Mouse (Mus musculus) layer of hippocampus, adult 18-20 months (tissue): ENCODE measurements around the gene Cir1. TPM values are rescaled to one million over a fixed set of nuclear protein-coding genes. Genes with fewer than 3 reads are reported as not detected.

Experiments used
- DNase-seq, 2 experiments: peaks; one replicate each; pipeline ENCODE4 v3.0.0; 2022; ENCODE audit warnings: low spot score in 2 of 2
- total RNA-seq, 2 experiments: library from RNA; stranded (reverse); gene quantifications; 2 replicates each; pipeline ENCODE4 v1.2.3; 2021

Gene Cir1
- total RNA-seq, 2 experiments from 2014 or later = 31.0 to 31.4 TPM

GRCm38 (mm10) chr2:73272351-73273248, 39.9 kb downstream of the Cir1 start:
- DNase-seq = no peak

GRCm38 (mm10) chr2:73271459-73272161, 40.9 kb downstream of the Cir1 start, which contains the start of gene Sp9:
Sp9 (plus strand) TSS chr2:73271925.
- DNase-seq = no peak

GRCm38 (mm10) chr2:73270593-73271458, 41.7 kb downstream of the Cir1 start:
- DNase-seq = no peak

- no peak for DNase-seq
Observed at GRCm38 (mm10) chr2:73270071-73270592, 42.4 kb downstream of the Cir1 start.

- no peak for DNase-seq
Observed at GRCm38 (mm10) chr2:73269666-73270065, 42.8 kb downstream of the Cir1 start.

- DNase-seq = no peak
Observed at GRCm38 (mm10) chr2:73268836-73269395, 43.6 kb downstream of the Cir1 start.

GRCm38 (mm10) chr2:73268281-73268680, 44.2 kb downstream of the Cir1 start:
- no peak for DNase-seq

- DNase-seq = no peak
Observed at GRCm38 (mm10) chr2:73267818-73268217, 44.7 kb downstream of the Cir1 start.

- no peak for DNase-seq
Observed at GRCm38 (mm10) chr2:73267231-73267630, 45.3 kb downstream of the Cir1 start.

- no peak for DNase-seq
Observed at GRCm38 (mm10) chr2:73266623-73267022, 45.9 kb downstream of the Cir1 start.

GRCm38 (mm10) chr2:73266011-73266410, 46.5 kb downstream of the Cir1 start:
- no peak for DNase-seq

- peak in 1 of 2 experiments; percentile 14 for DNase-seq
Observed at GRCm38 (mm10) chr2:73264611-73265195, 47.8 kb downstream of the Cir1 start.

GRCm38 (mm10) chr2:73263794-73264610, 48.5 kb downstream of the Cir1 start:
- DNase-seq = no peak

- no peak for DNase-seq
Observed at GRCm38 (mm10) chr2:73263172-73263765, 49.2 kb downstream of the Cir1 start.

- DNase-seq = no peak
Observed at GRCm38 (mm10) chr2:73248701-73249100, 63.8 kb downstream of the Cir1 start.

GRCm38 (mm10) chr2:73241299-73241698, 71.2 kb downstream of the Cir1 start:
- no peak for DNase-seq
